Mouse (Mus musculus): ENCODE results near the gene Gga3. TPM values are rescaled to one million over a fixed set of nuclear protein-coding genes. Genes with fewer than 3 reads are reported as not detected.

Gga3 gene
- total RNA-seq, 2 experiments from 2014 or later: 18.8 to 20.7 TPM

DNA sequence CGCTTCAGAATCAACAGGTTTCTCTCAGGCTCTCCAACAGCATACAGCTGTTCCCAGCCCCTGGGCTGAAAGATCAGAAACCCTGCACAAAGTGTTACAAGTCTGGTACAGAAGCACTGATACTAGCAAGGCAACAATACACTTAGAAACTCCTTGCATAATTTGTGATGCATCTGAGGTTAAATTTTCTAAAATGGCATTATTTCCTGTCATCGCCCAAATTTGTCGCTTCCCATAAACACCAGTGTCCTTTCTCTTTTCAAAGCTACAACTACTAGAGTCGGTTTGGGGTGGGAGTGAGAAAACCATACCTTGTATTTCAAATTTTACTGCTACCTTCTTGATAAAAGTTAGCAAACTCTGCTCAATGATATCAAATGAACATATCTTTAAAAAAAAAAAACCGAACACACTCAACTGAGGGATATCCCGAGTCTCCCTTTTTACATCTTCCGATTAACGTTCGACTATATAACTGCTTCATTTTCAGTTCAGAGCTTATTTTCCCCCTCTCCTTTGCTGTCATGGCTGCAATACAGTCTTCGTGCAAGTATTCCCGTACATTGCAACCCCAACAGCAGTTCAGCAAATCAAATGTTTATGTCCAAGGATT is 69.0 kb downstream of the Gga3 start:
- no peak for TF ChIP-seq CTCF (IDR thresholded peaks at IDR 0.05)
- Histone ChIP-seq H3K27ac (peak overlapping the region; percentile 97), H3K4me3 (peak overlapping the region; percentile 99)
- DNase-seq: no peak
- intact Hi-C loops (cut with DNase I): loop anchor here (5.0 kb wide), 2 partner anchors 43 to 77 kb away; partner anchors contain the start of genes Mif4gd and Nt5c

Other genes starting within 250 kb of the Gga3 start
- 1 to 10 TPM; 1.0 to 1.2 TPM for gene Hid1, start 236.3 kb downstream of the Gga3 start, total RNA-seq (2021)
- 1 to 10 TPM; 1.5 to 2.0 TPM for gene Cdr2l, start 222.1 kb downstream of the Gga3 start, total RNA-seq (2021)
- gene Mrpl58, start 200.3 kb downstream of the Gga3 start, total RNA-seq (2021): 10 to 100 TPM; 79.2 to 99.2 TPM
- gene Atp5h, start 184.1 kb downstream of the Gga3 start, total RNA-seq (2021): 100 to 1,000 TPM; 680 to 956 TPM
- 10 to 100 TPM; 14.8 to 22.3 TPM for gene Kctd2, start 183.9 kb downstream of the Gga3 start, total RNA-seq (2021)
- not detected for gene Trim80, start 163.5 kb downstream of the Gga3 start, total RNA-seq (2021)
- not detected for gene Slc16a5, start 141.6 kb downstream of the Gga3 start, total RNA-seq (2021)
- under 1 TPM; 0.95 to 0.99 TPM for gene Armc7, start 128.4 kb downstream of the Gga3 start, total RNA-seq (2021)
- gene Nt5c, start 112.2 kb downstream of the Gga3 start, total RNA-seq (2021): 1 to 10 TPM; 5.8 to 7.7 TPM
- gene Jpt1, start 89.7 kb downstream of the Gga3 start, total RNA-seq (2021): 10 to 100 TPM; 38.4 to 40.9 TPM
- 100 to 1,000 TPM; 138 to 164 TPM for gene Sumo2, start 67.8 kb downstream of the Gga3 start, total RNA-seq (2021)
- gene Nup85, start 39.6 kb downstream of the Gga3 start, total RNA-seq (2021): 10 to 100 TPM; 17.2 to 18.6 TPM
- 10 to 100 TPM; 66.8 to 88.5 TPM for gene Mrps7, start 126 bp downstream of the Gga3 start, total RNA-seq (2021)
- gene Mif4gd, start 8.9 kb upstream of the Gga3 start, total RNA-seq (2021): 10 to 100 TPM; 46.0 to 55.0 TPM
- 10 to 100 TPM; 43.1 to 51.5 TPM for gene Slc25a19, start 24.2 kb upstream of the Gga3 start, total RNA-seq (2021)
- 10 to 100 TPM; 60.3 to 74.7 TPM for gene Grb2, start 104.5 kb upstream of the Gga3 start, total RNA-seq (2021)
- gene Tmem94, start 161.4 kb upstream of the Gga3 start, total RNA-seq (2021): 10 to 100 TPM; 90.6 to 99.5 TPM
- 10 to 100 TPM; 14.5 to 19.2 TPM for gene Caskin2, start 209.6 kb upstream of the Gga3 start, total RNA-seq (2021)
- 1 to 10 TPM; 6.2 to 6.9 TPM for gene Tsen54, start 210.7 kb upstream of the Gga3 start, total RNA-seq (2021)
- gene Llgl2, start 220.0 kb upstream of the Gga3 start, total RNA-seq (2021): 1 to 10 TPM; 8.3 to 9.8 TPM